Mouse (Mus musculus): ENCODE results near the gene Eps15l1. TPM values are rescaled to one million over a fixed set of nuclear protein-coding genes. Genes with fewer than 3 reads are reported as not detected.

Gene Eps15l1
- polyA plus RNA-seq, 1 experiment, result 43.3 TPM

- no peak for DNase-seq (ENCODE audit: low read depth)
These were observed 70.5 kb downstream of the Eps15l1 start for GRCm38 (mm10) chr8:72350727-72351126.

- no peak for DNase-seq (ENCODE audit: low read depth)
These were observed 71.4 kb downstream of the Eps15l1 start for GRCm38 (mm10) chr8:72349838-72350237.

DNA sequence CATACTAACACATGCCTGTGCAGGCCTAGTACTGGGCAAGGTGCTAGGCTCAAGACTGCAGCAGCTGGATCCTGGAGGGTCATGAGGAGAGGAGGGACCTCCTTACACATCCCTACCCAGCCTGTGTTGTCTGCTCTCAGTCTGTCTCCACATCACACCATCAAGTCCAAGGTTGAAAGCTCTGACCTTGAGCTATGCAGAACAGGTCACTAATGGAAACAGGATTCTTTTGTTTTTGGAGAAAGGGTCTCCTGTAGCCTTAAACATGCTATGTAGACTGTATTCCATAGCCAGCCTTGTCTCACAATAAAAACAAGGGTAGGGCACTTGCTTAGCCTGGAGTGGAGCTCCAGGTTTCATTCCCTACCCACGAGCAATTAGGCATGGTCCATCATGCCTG, 72.3 kb downstream of the Eps15l1 start:
- no peak for DNase-seq (ENCODE audit: low read depth)

DNA sequence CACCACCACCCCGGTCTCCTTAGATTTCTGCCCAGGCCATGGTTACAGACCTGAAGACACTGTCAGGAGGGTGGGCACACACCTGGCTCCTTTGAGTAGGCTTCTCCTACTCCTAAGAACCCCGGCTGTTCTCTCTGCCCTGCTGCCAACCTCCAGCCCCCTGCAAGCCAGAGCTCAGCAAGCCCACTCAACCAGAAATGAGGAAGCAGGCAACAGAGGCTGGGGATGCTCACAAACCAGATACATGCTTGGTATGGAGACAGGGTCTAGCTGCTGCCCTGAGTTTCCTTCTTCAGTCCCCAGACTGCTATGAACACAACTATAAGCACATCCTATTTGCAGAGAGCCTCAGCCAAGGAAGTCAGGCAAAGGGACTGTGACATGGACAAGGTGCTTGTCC, 73.1 kb downstream of the Eps15l1 start:
- no peak for DNase-seq (ENCODE audit: low read depth)

DNA sequence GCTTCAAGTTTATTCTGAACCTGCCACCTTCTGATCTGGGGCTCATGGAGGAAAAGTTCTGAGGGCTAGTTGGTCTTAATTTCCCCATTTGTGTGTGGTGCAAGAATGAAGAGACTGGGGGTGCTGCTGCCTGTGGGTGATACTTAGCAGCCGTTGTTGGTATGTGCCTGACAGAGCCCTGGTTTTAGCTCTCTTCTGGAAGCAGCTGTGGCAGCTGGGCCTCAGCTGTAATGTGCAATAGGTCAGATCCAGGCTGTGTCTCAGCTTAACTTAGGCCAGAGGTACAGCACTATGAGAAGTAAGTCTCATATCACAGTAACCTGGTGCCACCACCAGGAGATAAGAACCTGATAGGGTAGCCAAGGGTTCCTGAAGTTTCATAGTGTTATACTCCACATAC, 73.7 kb downstream of the Eps15l1 start:
- no peak for DNase-seq (ENCODE audit: low read depth)

DNA sequence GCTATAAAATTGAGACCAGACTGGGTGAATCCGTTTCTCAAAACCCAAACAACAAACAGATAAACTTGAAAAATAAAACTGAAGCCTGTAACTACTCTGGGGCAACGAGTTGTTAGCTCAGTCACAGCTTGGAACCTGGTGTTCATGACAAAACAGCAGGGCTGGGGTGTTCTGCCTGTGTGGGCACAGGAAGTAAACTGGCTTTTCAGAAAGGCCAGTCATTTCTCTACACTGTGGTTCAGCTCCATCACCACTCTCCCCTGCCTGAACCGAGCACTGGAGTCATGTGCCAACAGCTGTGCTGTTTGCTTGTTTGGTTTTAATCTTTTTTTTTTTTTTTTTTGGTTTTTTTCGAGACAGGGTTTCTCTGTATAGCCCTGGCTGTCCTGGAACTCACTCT, 77.5 kb downstream of the Eps15l1 start:
- no peak for DNase-seq (ENCODE audit: low read depth)

GRCm38 (mm10) chr8:72342556-72343300, 78.5 kb downstream of the Eps15l1 start:
- no peak for DNase-seq (ENCODE audit: low read depth)

- no peak for DNase-seq (ENCODE audit: low read depth)
These were observed 84.2 kb downstream of the Eps15l1 start for GRCm38 (mm10) chr8:72337034-72337433.

DNA sequence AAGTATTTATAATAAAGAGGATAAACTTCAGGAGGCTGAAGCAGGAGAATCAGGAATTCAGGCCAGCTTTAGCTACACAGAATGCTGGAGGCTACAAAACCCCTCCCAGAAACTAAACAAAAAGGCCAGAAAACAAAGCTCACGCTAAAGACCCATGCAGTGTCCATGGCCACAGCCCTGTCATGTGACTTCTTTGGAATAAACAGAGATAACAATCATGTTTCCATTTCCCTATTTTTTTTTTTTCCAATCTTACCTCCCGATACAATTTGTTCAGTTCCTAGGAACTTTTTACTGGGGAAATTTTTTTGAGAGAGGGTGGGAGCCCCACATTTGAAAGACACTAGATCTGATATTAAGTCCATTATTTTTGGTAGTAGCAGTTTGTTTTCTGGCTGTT, 85.0 kb downstream of the Eps15l1 start:
- no peak for DNase-seq (ENCODE audit: low read depth)

DNA sequence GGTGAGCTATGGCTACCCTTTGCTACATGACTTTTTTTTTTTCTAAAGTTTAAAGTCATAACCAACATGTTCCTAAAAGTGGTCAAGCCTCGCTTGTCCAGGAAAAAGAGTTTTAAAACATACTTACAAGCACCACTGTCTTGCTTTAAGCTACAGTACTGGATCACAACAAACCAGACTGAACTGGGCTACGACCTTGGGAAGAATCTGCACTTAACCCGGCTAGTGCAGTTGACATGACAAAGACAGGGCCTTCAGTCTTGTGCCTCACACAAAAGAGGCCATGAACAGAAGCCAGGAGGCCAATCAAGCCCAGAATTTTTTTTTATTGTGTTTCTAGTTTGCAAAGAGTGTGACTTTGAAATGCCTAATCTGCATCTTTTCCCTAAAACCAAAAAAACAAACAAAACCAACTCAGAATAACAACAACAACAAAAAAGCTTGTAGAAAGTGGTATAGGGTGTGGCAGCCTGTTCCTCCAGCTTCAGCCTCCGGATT, 87.1 kb downstream of the Eps15l1 start:
- DNase-seq (ENCODE audit: low read depth), result no peak

DNA sequence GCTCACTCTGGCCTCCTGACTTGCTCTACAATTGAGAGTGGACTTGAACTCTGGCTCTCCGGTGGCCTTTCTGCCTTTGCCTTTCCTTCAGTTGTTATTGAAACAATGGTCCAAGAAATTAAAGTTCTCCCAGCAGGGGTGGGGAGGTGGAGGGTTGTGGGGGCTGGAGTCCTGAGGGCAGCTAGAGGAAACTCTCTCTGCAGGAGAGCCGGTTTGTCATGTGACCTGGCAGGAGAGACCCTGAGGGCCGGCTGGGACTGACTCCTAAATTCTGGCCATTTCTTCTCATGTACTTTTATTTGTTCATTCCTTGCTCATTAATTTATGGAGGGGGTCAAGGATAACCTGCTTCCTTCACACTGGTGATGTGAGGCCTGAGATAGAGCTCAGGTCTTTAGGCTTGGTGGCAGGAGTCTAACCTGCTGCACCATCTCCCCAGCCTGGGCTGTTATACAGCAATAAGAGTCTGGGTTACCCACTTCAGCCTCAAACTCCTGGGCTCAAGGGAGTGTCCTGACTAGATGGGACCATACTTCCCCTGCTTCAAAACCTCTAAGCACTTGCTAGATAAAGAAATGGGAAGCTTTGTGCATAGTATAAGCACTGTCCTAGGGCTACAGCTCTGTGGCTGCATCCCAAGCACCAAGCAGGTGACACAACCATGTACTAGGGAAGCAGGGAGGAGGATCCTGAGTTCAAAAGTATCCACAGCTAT, 87.7 kb downstream of the Eps15l1 start:
- DNase-seq (ENCODE audit: low read depth), result no peak

GRCm38 (mm10) chr8:72331631-72332030, 89.6 kb downstream of the Eps15l1 start:
- DNase-seq (ENCODE audit: low read depth), result no peak

GRCm38 (mm10) chr8:72330806-72331516, 90.3 kb downstream of the Eps15l1 start:
- no peak for DNase-seq (ENCODE audit: low read depth)

DNA sequence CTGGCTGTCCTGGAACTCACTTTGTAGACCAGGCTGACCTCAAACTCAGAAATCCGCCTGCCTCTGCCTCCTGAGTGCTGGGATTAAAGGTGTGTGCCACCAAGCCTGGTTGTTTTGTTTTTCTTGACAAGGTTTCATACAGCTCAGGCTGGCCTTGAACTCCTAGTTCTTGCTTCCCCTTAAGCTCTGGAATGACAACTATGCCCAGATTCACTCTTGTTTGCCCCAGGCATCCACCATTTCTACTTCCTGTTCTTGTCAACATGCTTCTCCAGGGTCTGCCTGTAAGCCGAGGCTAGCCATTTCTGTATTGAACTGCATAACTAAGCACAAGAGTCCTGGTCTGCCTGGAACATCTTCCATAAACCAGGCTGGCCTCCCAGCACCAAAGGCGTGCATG, 92.1 kb downstream of the Eps15l1 start:
- no peak for DNase-seq (ENCODE audit: low read depth)

DNA sequence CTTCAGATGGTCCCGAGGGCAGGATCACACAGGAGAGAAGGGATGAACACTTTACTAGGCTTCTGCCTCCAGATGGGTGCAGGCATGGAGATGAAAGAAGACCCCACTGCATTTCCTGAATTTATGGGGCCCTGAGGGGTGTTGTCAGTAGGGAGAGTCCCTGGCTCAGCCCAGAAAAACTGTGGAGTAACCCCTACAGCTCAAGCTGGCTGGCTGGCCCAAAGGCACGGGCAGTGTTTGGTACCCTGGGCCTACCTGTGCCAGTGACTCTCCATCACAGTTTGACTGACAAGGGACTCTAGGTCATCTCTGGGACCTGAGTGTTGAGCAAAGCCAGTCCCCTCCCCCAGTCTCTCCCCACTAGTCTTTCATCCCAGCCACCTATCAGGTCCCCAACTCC, 96.6 kb downstream of the Eps15l1 start:
- no peak for DNase-seq (ENCODE audit: low read depth)

- no peak for DNase-seq (ENCODE audit: low read depth)
These were observed 97.1 kb downstream of the Eps15l1 start for GRCm38 (mm10) chr8:72324036-72324706.

DNA sequence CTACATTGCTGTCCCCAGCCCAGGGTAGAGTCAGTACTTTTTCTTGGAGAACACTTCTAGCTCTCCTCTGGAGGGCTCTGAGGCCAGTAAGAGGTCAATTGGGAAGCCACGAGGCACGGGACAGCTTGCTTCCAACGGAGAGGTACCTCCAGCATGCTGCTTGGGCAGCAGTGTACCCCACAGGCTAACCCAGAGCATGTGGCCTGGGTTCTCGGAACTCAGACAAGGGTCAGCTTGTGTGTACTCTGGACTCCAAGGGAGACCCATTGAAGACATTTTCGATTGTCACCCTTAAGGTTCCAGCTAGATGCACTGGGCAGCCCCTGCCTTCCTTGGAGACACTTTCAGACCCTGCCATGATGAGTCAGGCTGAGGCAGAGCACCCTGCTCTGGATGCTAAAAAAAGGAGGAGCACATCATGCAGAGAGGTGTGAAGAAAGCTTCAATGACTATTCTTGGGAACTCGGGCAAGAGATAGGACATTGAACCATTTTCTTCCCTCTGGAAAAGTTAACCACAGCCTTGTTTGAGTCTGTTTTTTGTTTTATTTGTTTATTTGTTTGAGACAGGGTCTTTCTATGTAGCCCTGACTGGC, 98.0 kb downstream of the Eps15l1 start:
- DNase-seq (ENCODE audit: low read depth), result no peak

GRCm38 (mm10) chr8:72322471-72322889, 98.8 kb downstream of the Eps15l1 start:
- no peak for DNase-seq (ENCODE audit: low read depth)

GRCm38 (mm10) chr8:72321635-72322441, 99.4 kb downstream of the Eps15l1 start:
- no peak for DNase-seq (ENCODE audit: low read depth)

- no peak for DNase-seq (ENCODE audit: low read depth)
These were observed 100.3 kb downstream of the Eps15l1 start for GRCm38 (mm10) chr8:72320803-72321583.
